Mouse (Mus musculus): ENCODE results near the gene Fbxw15.
"Not testable (repeated sequence)": the region's sequence is repeated elsewhere in the genome, so short reads cannot be mapped to it uniquely, and the experiment has no call there.

The Fbxw15 gene

GRCm38 (mm10) chr9:109568162-109568561 is at the start of gene Fbxw15:
Gene Fbxw15, minus strand, starts transcription at chr9:109568262.
- DNase-seq (ENCODE audit: inconsistent ontology term): not testable (repeated sequence)

- DNase-seq (ENCODE audit: inconsistent ontology term): peak; percentile 2
These were observed 38.8 kb upstream of the Fbxw15 start for GRCm38 (mm10) chr9:109606837-109607236.

DNA sequence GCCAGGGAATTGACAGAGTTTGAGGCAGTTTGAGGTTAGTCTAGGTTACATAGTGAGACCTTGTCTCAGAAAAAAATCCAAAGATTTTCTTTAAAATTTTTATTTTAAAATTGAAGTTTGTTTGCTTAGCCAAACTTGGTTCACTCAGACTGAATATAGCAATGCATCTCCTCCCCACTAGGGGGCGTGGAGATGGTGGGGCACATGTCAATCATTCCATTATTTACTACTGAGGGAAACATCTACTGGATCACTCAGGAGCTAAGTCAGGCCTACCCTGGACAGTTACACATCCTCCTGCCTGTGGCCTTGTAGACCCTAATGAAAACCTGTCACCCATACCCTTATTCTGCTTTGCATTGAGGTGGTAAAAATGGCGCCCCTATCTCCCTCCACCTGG is 34.1 kb upstream of the Fbxw15 start:
- not testable (repeated sequence) for DNase-seq (ENCODE audit: inconsistent ontology term)

GRCm38 (mm10) chr9:109597226-109597625 is 29.2 kb upstream of the Fbxw15 start:
- no peak for DNase-seq (ENCODE audit: inconsistent ontology term)

GRCm38 (mm10) chr9:109594866-109595265 is 26.8 kb upstream of the Fbxw15 start:
- no peak for DNase-seq (ENCODE audit: inconsistent ontology term)

- no peak for DNase-seq (ENCODE audit: inconsistent ontology term)
These were observed 2.5 kb downstream of the Fbxw15 start for GRCm38 (mm10) chr9:109565546-109565945.

GRCm38 (mm10) chr9:109562106-109562505 is 6.0 kb downstream of the Fbxw15 start:
- DNase-seq (ENCODE audit: inconsistent ontology term): not testable (repeated sequence)

GRCm38 (mm10) chr9:109552483-109552882 is 15.6 kb downstream of the Fbxw15 start:
- DNase-seq (ENCODE audit: inconsistent ontology term): no peak

- DNase-seq (ENCODE audit: inconsistent ontology term): not testable (repeated sequence)
These were observed 18.4 kb downstream of the Fbxw15 start for GRCm38 (mm10) chr9:109549666-109550065.

DNA sequence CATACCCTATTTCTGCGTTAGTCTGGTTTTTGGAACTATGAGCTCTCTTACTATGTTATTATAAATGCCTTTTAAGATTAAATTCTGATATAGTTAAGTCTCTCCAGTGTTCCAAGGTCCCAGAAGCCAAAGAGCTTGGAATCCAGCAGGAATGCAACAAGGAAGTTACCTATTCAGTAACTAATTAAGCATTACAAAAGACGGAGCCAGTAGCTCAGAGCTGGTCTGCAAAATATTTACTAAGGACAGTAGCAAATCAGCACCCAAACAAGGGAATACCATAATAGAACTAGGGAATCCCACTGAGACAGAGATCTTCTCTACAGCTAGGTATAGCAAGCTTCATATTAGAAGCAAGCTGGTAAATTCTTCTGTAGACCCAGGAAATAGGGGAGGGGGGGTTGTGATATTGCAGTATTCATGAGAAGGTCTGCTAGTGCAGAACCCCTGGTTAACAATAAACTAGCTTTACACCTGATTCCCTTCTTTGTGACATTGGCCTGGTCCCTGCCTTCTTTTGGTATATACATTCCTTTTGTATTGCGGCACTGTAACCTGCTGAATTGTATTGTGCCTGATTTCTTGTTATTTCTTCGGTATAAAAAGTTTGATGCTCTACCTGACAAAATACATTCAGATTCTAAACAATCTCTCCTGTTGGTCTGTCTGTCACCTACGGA is 44.5 kb downstream of the Fbxw15 start:
- DNase-seq (ENCODE audit: inconsistent ontology term): no peak
